Mouse (Mus musculus): ENCODE measurements around the gene Cep112. TPM values are rescaled to one million over a fixed set of nuclear protein-coding genes. Genes with fewer than 3 reads are reported as not detected.

Cep112 gene
- polyA plus RNA-seq (2016; fragmentation: Nextera tagmentation; extraction: Ambion mirVana) = 18.6 and 22.4 TPM in 2 replicates

- under 1% methylated on average over 61 of the region's 61 CpGs for WGBS
These were observed at the start of gene Cep112 for GRCm38 (mm10) chr11:108424889-108425591. TSS of gene Cep112 (plus strand) at chr11:108425192.

GRCm38 (mm10) chr11:108376815-108377214 is 48.2 kb upstream of the Cep112 start:
- Histone ChIP-seq H3K9me3 (no peaks in the 10 kb centered on the region), H3K4me2 (no peak overlapping the region), H3K27ac (no peak overlapping the region), H3K4me3 (replicated peaks) (no peak overlapping the region), H3K27me3 (no peaks in the 10 kb centered on the region), H3K9ac (no peak overlapping the region), H3K4me1 (peaks cover 3% of the 10 kb centered on the region; the same call in 1 of the 2 replicates), H3K36me3 (replicated peaks) (no peaks in the 10 kb centered on the region)
- no peak for ATAC-seq (ENCODE audit: low FRiP score)
- 91% methylated on average over 7 of the region's 7 CpGs for WGBS

More at GRCm38 (mm10) chr11:108424889-108425591, at the start of gene Cep112:
- peak within 1 kb of the TSS; percentile 65 for H3K4me3 ChIP-seq (replicated peaks)
- H3K9me3 ChIP-seq = no peaks in the 10 kb centered on the region
- peak within 1 kb of the TSS; percentile 75 for H3K27ac ChIP-seq
- H3K9ac ChIP-seq = peak within 1 kb of the TSS; percentile 76
- H3K27me3 ChIP-seq = 0 out of 2 replicates have a peak, but pooled peaks cover 5% of the 10 kb centered on the region
- H3K36me3 ChIP-seq (replicated peaks) = no peaks in the 10 kb centered on the region
- H3K4me2 ChIP-seq = peak within 1 kb of the TSS; percentile 64
- peaks cover 30% of the 10 kb centered on the region for H3K4me1 ChIP-seq
- peak; percentile 96 for ATAC-seq (ENCODE audit: low FRiP score)

- Histone ChIP-seq H3K4me2 (no peak overlapping the region), H3K4me3 (replicated peaks) (no peak overlapping the region), H3K4me1 (0 out of 2 replicates have a peak, but pooled peaks cover 3% of the 10 kb centered on the region), H3K9me3 (no peaks in the 10 kb centered on the region), H3K36me3 (replicated peaks) (no peaks in the 10 kb centered on the region), H3K9ac (no peak overlapping the region), H3K27ac (no peak overlapping the region), H3K27me3 (no peaks in the 10 kb centered on the region)
- 40% methylated on average over 19 of the region's 19 CpGs for WGBS
- ATAC-seq (ENCODE audit: low FRiP score) = peak; percentile 79; the same call in 1 of the 2 replicates
These were observed 47.2 kb upstream of the Cep112 start for GRCm38 (mm10) chr11:108377680-108378362.

- Histone ChIP-seq H3K4me1 (0 out of 2 replicates have a peak, but pooled peaks cover 3% of the 10 kb centered on the region), H3K4me2 (no peak overlapping the region), H3K36me3 (replicated peaks) (no peaks in the 10 kb centered on the region), H3K9ac (no peak overlapping the region), H3K4me3 (replicated peaks) (no peak overlapping the region), H3K27ac (no peak overlapping the region), H3K27me3 (no peaks in the 10 kb centered on the region), H3K9me3 (no peaks in the 10 kb centered on the region)
- ATAC-seq (ENCODE audit: low FRiP score) = no peak
- WGBS = 89% methylated on average over 4 of the region's 4 CpGs
These were observed 46.6 kb upstream of the Cep112 start for GRCm38 (mm10) chr11:108378363-108378751.

- H3K4me1 ChIP-seq = peaks cover 8% of the 10 kb centered on the region; the same call in 1 of the 2 replicates
- no peak overlapping the region for H3K9ac ChIP-seq
- H3K9me3 ChIP-seq = no peaks in the 10 kb centered on the region
- WGBS = 83% methylated on average over 3 of the region's 3 CpGs
- no peak overlapping the region for H3K27ac ChIP-seq
- no peak overlapping the region for H3K4me3 ChIP-seq (replicated peaks)
- H3K27me3 ChIP-seq = no peaks in the 10 kb centered on the region
- no peak overlapping the region for H3K4me2 ChIP-seq
- ATAC-seq (ENCODE audit: low FRiP score) = no peak
- H3K36me3 ChIP-seq (replicated peaks) = no peaks in the 10 kb centered on the region
These were observed 42.3 kb upstream of the Cep112 start for GRCm38 (mm10) chr11:108382664-108383063.

GRCm38 (mm10) chr11:108384920-108385665 is 39.9 kb upstream of the Cep112 start:
- Histone ChIP-seq H3K4me1 (peaks cover 5% of the 10 kb centered on the region; the same call in 1 of the 2 replicates), H3K4me3 (replicated peaks) (no peak overlapping the region), H3K36me3 (replicated peaks) (no peaks in the 10 kb centered on the region), H3K9ac (no peak overlapping the region), H3K27me3 (no peaks in the 10 kb centered on the region), H3K9me3 (no peaks in the 10 kb centered on the region), H3K4me2 (no peak overlapping the region), H3K27ac (no peak overlapping the region)
- 64% methylated on average over 4 of the region's 4 CpGs for WGBS
- no peak for ATAC-seq (ENCODE audit: low FRiP score)

- Histone ChIP-seq H3K27me3 (no peaks in the 10 kb centered on the region), H3K36me3 (replicated peaks) (no peaks in the 10 kb centered on the region), H3K4me1 (peaks cover 5% of the 10 kb centered on the region; the same call in 1 of the 2 replicates), H3K4me3 (replicated peaks) (no peak overlapping the region), H3K27ac (no peak overlapping the region), H3K9me3 (no peaks in the 10 kb centered on the region), H3K9ac (no peak overlapping the region), H3K4me2 (no peak overlapping the region)
- ATAC-seq (ENCODE audit: low FRiP score) = no peak
- WGBS = 95% methylated on average over 1 of the region's 1 CpGs
These were observed 39.3 kb upstream of the Cep112 start for GRCm38 (mm10) chr11:108385666-108386024.

GRCm38 (mm10) chr11:108395061-108395460 is 29.9 kb upstream of the Cep112 start:
- ATAC-seq (ENCODE audit: low FRiP score) = no peak
- no peak overlapping the region for H3K4me2 ChIP-seq
- no peaks in the 10 kb centered on the region for H3K4me1 ChIP-seq
- H3K36me3 ChIP-seq (replicated peaks) = no peaks in the 10 kb centered on the region
- no peak overlapping the region for H3K4me3 ChIP-seq (replicated peaks)
- H3K9me3 ChIP-seq = no peaks in the 10 kb centered on the region
- H3K27me3 ChIP-seq = no peaks in the 10 kb centered on the region
- 95% methylated on average over 9 of the region's 9 CpGs for WGBS
- H3K9ac ChIP-seq = no peak overlapping the region
- H3K27ac ChIP-seq = no peak overlapping the region

GRCm38 (mm10) chr11:108396076-108396829 is 28.7 kb upstream of the Cep112 start:
- no peak overlapping the region for H3K4me3 ChIP-seq (replicated peaks)
- ATAC-seq (ENCODE audit: low FRiP score) = no peak
- H3K4me1 ChIP-seq = no peaks in the 10 kb centered on the region

GRCm38 (mm10) chr11:108409876-108410644 is 14.9 kb upstream of the Cep112 start:
- Histone ChIP-seq H3K27ac (0 out of 2 replicates have a peak overlapping the region, but pooled peaks have one; percentile 42), H3K4me3 (replicated peaks) (no peak overlapping the region), H3K4me1 (peaks cover 7% of the 10 kb centered on the region), H3K27me3 (no peaks in the 10 kb centered on the region), H3K9me3 (no peaks in the 10 kb centered on the region), H3K9ac (no peak overlapping the region), H3K36me3 (replicated peaks) (no peaks in the 10 kb centered on the region), H3K4me2 (no peak overlapping the region)
- peak; percentile 49; the same call in 1 of the 2 replicates for ATAC-seq (ENCODE audit: low FRiP score)
- 48% methylated on average over 8 of the region's 9 CpGs for WGBS

More at GRCm38 (mm10) chr11:108396076-108396829, 28.7 kb upstream of the Cep112 start:
- Histone ChIP-seq H3K9ac (no peak overlapping the region), H3K27me3 (no peaks in the 10 kb centered on the region), H3K36me3 (replicated peaks) (no peaks in the 10 kb centered on the region), H3K4me2 (no peak overlapping the region), H3K9me3 (no peaks in the 10 kb centered on the region), H3K27ac (no peak overlapping the region)
- WGBS = 88% methylated on average over 7 of the region's 7 CpGs

- no peak overlapping the region for H3K9ac ChIP-seq
- no peak for ATAC-seq (ENCODE audit: low FRiP score)
- WGBS = 73% methylated on average over 1 of the region's 1 CpGs
- H3K27ac ChIP-seq = no peak overlapping the region
- no peaks in the 10 kb centered on the region for H3K4me1 ChIP-seq
- no peak overlapping the region for H3K4me2 ChIP-seq
- no peaks in the 10 kb centered on the region for H3K27me3 ChIP-seq
- no peak overlapping the region for H3K4me3 ChIP-seq (replicated peaks)
- no peaks in the 10 kb centered on the region for H3K9me3 ChIP-seq
- no peaks in the 10 kb centered on the region for H3K36me3 ChIP-seq (replicated peaks)
These were observed 8.6 kb upstream of the Cep112 start for GRCm38 (mm10) chr11:108416360-108416759.

Data from forebrain, embryonic 12.5 days (tissue).